Mouse (Mus musculus) hematopoietic stem cell, adult 5-6 weeks (primary cell): ENCODE results near the gene Pxmp4. TPM values are rescaled to one million over a fixed set of nuclear protein-coding genes. Genes with fewer than 3 reads are reported as not detected.

Experiments
- ATAC-seq, 2 experiments: fragments of 125-278 bp in 1 of 2; replicated peaks in 1 of 2; 2 replicates each; pipeline ENCODE4 v1.8.0; 2016 to 2017; ENCODE audit warnings: inconsistent platforms in 2 of 2, mild to moderate bottlenecking in 2 of 2, moderate number of reproducible peaks in 2 of 2, low read depth in 1 of 2, moderate TSS enrichment in 1 of 2; ENCODE audit not compliant: low FRiP score in 2 of 2, poor library complexity in 2 of 2, severe bottlenecking in 2 of 2, insufficient read depth in 1 of 2, low TSS enrichment in 1 of 2
- total RNA-seq: library from RNA; stranded (forward); fragments of 172-1452, 232-1000 nt; gene quantifications from 2 replicates; pipeline ENCODE4 v1.2.3, GENCODE M21; 2017

Pxmp4 gene
- total RNA-seq, 1 experiment from 2014 or later: 12.6 TPM

GRCm38 (mm10) chr2:154584931-154585601 lies 18.4 kb downstream of the Pxmp4 start:
- ATAC-seq: no peak

GRCm38 (mm10) chr2:154583906-154584872 lies 19.3 kb downstream of the Pxmp4 start:
- ATAC-seq: peak in 1 of 2 experiments; percentile 32; a peak in 2 of 4 replicates

- ATAC-seq: no peak
These were observed 22.1 kb downstream of the Pxmp4 start for GRCm38 (mm10) chr2:154581421-154581820.

- ATAC-seq: no peak
These were observed 22.9 kb downstream of the Pxmp4 start for GRCm38 (mm10) chr2:154580586-154580985.

- ATAC-seq: no peak
These were observed 25.8 kb downstream of the Pxmp4 start for GRCm38 (mm10) chr2:154577744-154578067.

GRCm38 (mm10) chr2:154576876-154577743 lies 26.4 kb downstream of the Pxmp4 start:
- no peak for ATAC-seq

- no peak; a peak in 1 of 4 replicates for ATAC-seq
These were observed 29.2 kb downstream of the Pxmp4 start for GRCm38 (mm10) chr2:154574271-154574670.

- ATAC-seq: no peak
These were observed 30.5 kb downstream of the Pxmp4 start for GRCm38 (mm10) chr2:154572996-154573395.

GRCm38 (mm10) chr2:154571976-154572375 lies 31.5 kb downstream of the Pxmp4 start:
- ATAC-seq: no peak

GRCm38 (mm10) chr2:154571266-154571665 lies 32.2 kb downstream of the Pxmp4 start:
- no peak for ATAC-seq

- ATAC-seq: no peak
These were observed 32.8 kb downstream of the Pxmp4 start for GRCm38 (mm10) chr2:154570666-154571065.

- peak; percentile 87 to 93 for ATAC-seq
These were observed 33.6 kb downstream of the Pxmp4 start, which contains the start of gene E2f1 for GRCm38 (mm10) chr2:154569836-154570286. E2f1 (minus strand) TSS chr2:154569892.

GRCm38 (mm10) chr2:154569071-154569748 lies 34.3 kb downstream of the Pxmp4 start:
- ATAC-seq: peak; percentile 1 to 32; a peak in 2 of 4 replicates

GRCm38 (mm10) chr2:154568329-154569070 lies 35.0 kb downstream of the Pxmp4 start:
- peak in 1 of 2 experiments; percentile 0; a peak in 1 of 4 replicates for ATAC-seq

- no peak for ATAC-seq
These were observed 35.7 kb downstream of the Pxmp4 start for GRCm38 (mm10) chr2:154567766-154568165.

- no peak for ATAC-seq
These were observed 36.9 kb downstream of the Pxmp4 start for GRCm38 (mm10) chr2:154566641-154567040.
